Mouse (Mus musculus): ENCODE results near the gene Vmn2r28. TPM values are rescaled to one million over a fixed set of nuclear protein-coding genes. Genes with fewer than 3 reads are reported as not detected.

The Vmn2r28 gene
- not detected in 2 replicates for polyA plus RNA-seq (2012; rRNA removed; ENCODE audit: low replicate concordance)

GRCm38 (mm10) chr7:5493856-5494255 is at the start of gene Vmn2r28:
Gene Vmn2r28, minus strand, starts transcription at chr7:5493956.

GRCm38 (mm10) chr7:5456674-5457073 is 37.1 kb downstream of the Vmn2r28 start, which contains the start of gene Vmn1r59:
Gene Vmn1r59, minus strand, starts transcription at chr7:5456774.

Other genes starting within 250 kb of the Vmn2r28 start
- gene Gm5065, start 143.4 kb downstream of the Vmn2r28 start, polyA plus RNA-seq (2012; rRNA removed; ENCODE audit: low replicate concordance): not detected in 2 replicates
- not detected in 2 replicates for gene Nlrp2, start 142.9 kb downstream of the Vmn2r28 start, polyA plus RNA-seq (2012; rRNA removed; ENCODE audit: low replicate concordance)
- gene Vmn1r58, start 80.6 kb downstream of the Vmn2r28 start, polyA plus RNA-seq (2012; rRNA removed; ENCODE audit: low replicate concordance): not detected in 2 replicates
- not detected in 2 replicates for gene Vmn1r59, start 37.2 kb downstream of the Vmn2r28 start, polyA plus RNA-seq (2012; rRNA removed; ENCODE audit: low replicate concordance)
- gene Vmn1r60, start 53.4 kb upstream of the Vmn2r28 start, polyA plus RNA-seq (2012; rRNA removed; ENCODE audit: low replicate concordance): not detected in 2 replicates
- gene Vmn1r61, start 119.3 kb upstream of the Vmn2r28 start, polyA plus RNA-seq (2012; rRNA removed; ENCODE audit: low replicate concordance): not detected in 2 replicates
- gene Vmn1r62, start 179.7 kb upstream of the Vmn2r28 start, polyA plus RNA-seq (2012; rRNA removed; ENCODE audit: low replicate concordance): not detected in 2 replicates